Mouse (Mus musculus): Measurements from ENCODE around the gene Engase.

The Engase gene

GRCm38 (mm10) chr11:118486881-118487772, 10.5 kb downstream of the Engase start:
- DNase-seq (ENCODE audit: low spot score in 2 of 2) = no peak

GRCm38 (mm10) chr11:118488191-118488906, 11.7 kb downstream of the Engase start:
- no peak for DNase-seq (ENCODE audit: low spot score in 2 of 2)

GRCm38 (mm10) chr11:118488907-118489270, 12.3 kb downstream of the Engase start:
- DNase-seq (ENCODE audit: low spot score in 2 of 2) = no peak

GRCm38 (mm10) chr11:118490566-118491218, 14.1 kb downstream of the Engase start:
- no peak for DNase-seq (ENCODE audit: low spot score in 2 of 2)

- no peak for DNase-seq (ENCODE audit: low spot score in 2 of 2)
Observed at GRCm38 (mm10) chr11:118491230-118491629, 14.6 kb downstream of the Engase start.

GRCm38 (mm10) chr11:118493458-118493857, 16.8 kb downstream of the Engase start:
- no peak for DNase-seq (ENCODE audit: low spot score in 2 of 2)

- no peak for DNase-seq (ENCODE audit: low spot score in 2 of 2)
Observed at GRCm38 (mm10) chr11:118494001-118494737, 17.5 kb downstream of the Engase start.

GRCm38 (mm10) chr11:118495065-118495464, 18.4 kb downstream of the Engase start:
- DNase-seq (ENCODE audit: low spot score in 2 of 2) = no peak

GRCm38 (mm10) chr11:118496066-118496689, 19.5 kb downstream of the Engase start:
- no peak for DNase-seq (ENCODE audit: low spot score in 2 of 2)

- DNase-seq (ENCODE audit: low spot score in 2 of 2) = no peak
Observed at GRCm38 (mm10) chr11:118502990-118503389, 26.4 kb downstream of the Engase start.

GRCm38 (mm10) chr11:118503418-118504179, 27.0 kb downstream of the Engase start:
- DNase-seq (ENCODE audit: low spot score in 2 of 2) = no peak

GRCm38 (mm10) chr11:118504180-118504454, 27.5 kb downstream of the Engase start:
- DNase-seq (ENCODE audit: low spot score in 2 of 2) = no peak

GRCm38 (mm10) chr11:118507095-118507494, 30.5 kb downstream of the Engase start:
- no peak for DNase-seq (ENCODE audit: low spot score in 2 of 2)

GRCm38 (mm10) chr11:118507904-118508303, 31.3 kb downstream of the Engase start:
- DNase-seq (ENCODE audit: low spot score in 2 of 2) = peak in 1 of 2 experiments; percentile 72

- DNase-seq (ENCODE audit: low spot score in 2 of 2) = no peak
Observed at GRCm38 (mm10) chr11:118508341-118508740, 31.7 kb downstream of the Engase start.

- DNase-seq (ENCODE audit: low spot score in 2 of 2) = peak in 1 of 2 experiments; percentile 40
Observed at GRCm38 (mm10) chr11:118511851-118512250, 35.2 kb downstream of the Engase start.

GRCm38 (mm10) chr11:118512257-118512910, 35.8 kb downstream of the Engase start:
- DNase-seq (ENCODE audit: low spot score in 2 of 2) = no peak

- no peak for DNase-seq (ENCODE audit: low spot score in 2 of 2)
Observed at GRCm38 (mm10) chr11:118517924-118518323, 41.3 kb downstream of the Engase start.

GRCm38 (mm10) chr11:118518743-118519142, 42.1 kb downstream of the Engase start:
- no peak for DNase-seq (ENCODE audit: low spot score in 2 of 2)

- DNase-seq (ENCODE audit: low spot score in 2 of 2) = no peak
Observed at GRCm38 (mm10) chr11:118520251-118520650, 43.6 kb downstream of the Engase start.

All from right cerebral cortex, postnatal 36 days (tissue).